ENCODE assay signal across 12 mouse cellular contexts in the genomic region with DNA sequence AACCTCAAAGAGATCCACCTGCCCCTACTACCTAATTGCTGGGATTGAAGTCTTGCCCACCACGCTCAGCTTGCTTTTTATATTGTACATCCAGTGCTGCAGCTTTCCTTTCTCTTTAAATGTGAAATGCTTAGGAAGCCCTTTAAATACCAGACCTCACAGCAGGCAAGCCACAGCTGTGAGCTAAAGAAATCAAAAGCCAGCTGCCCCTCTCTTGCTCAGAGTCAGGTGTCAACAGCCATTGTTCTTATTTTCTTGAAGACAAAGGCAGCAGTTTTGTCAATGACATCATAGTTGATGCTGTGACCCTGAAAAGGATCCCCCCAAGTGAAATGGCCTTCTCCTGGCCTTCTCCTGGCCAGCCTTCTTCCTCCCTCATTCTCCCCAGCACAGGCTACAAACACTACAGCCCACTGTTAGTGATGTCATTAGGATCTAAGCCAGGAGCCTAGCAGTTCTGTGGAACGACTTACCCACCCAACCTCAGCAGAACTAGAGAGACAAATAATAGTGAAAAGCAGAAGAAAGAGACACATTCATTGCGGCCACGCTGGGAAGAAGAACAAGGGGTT. TPM values are rescaled to one million over a fixed set of nuclear protein-coding genes. Genes with fewer than 3 reads are reported as not detected.
DNase-seq lines count a peak whose midpoint lies in the region; ATAC-seq and TF ChIP-seq lines count a peak whose summit lies in the region.
"Had no signal": no experiment of that assay in that cellular context is flagged by ENCODE, and none has a peak within 500 bp of the region (broad histone marks: within the 10 kb centered on the region; RNA-seq: fewer than 3 reads in every experiment).

No protein-coding gene starts in this region.

- H3K9ac ChIP-seq in forebrain, postnatal 0 days: no peak overlapping the region
- H3K9ac ChIP-seq in neural tube, embryonic 15.5 days (replicated peaks): no peak overlapping the region
- H3K9ac ChIP-seq: embryonic facial prominence, embryonic 15.5 days had no signal

- H3K4me1 ChIP-seq in forebrain, postnatal 0 days (ENCODE audit: insufficient read depth): peaks cover 28% of the 10 kb centered on the region
- H3K4me1 ChIP-seq in neural tube, embryonic 15.5 days: peaks cover 26% of the 10 kb centered on the region
- H3K4me1 ChIP-seq in cerebellum, adult 2 months (ENCODE audit: control insufficient read depth, insufficient read depth, low read length): 0 out of 2 replicates have a peak, but pooled peaks cover under 1% of the 10 kb centered on the region

- H3K27ac ChIP-seq in forebrain, postnatal 0 days (ENCODE audit: low read depth, low read length): 0 out of 2 replicates have a peak overlapping the region, but pooled peaks have one; percentile 40
- H3K27ac ChIP-seq in neural tube, embryonic 15.5 days (replicated peaks): peak overlapping the region; percentile 58
- H3K27ac ChIP-seq in cerebellum, adult 2 months (ENCODE audit: insufficient read depth, low read length): no peak overlapping the region
- H3K27ac ChIP-seq: embryonic facial prominence, embryonic 15.5 days had no signal

- TF ChIP-seq CTCF in forebrain, postnatal 0 days (IDR thresholded peaks at IDR 0.05; ENCODE audit: low read depth): no peak
- TF ChIP-seq CTCF in cerebellum, adult 2 months (IDR thresholded peaks at IDR 0.05; ENCODE audit: borderline replicate concordance, insufficient read depth, low read depth, low read length): no peak

- no peaks in the 10 kb centered on the region; the same call in 1 of the 2 replicates for H3K27me3 ChIP-seq in forebrain, postnatal 0 days (ENCODE audit: insufficient read depth, low read length)
- H3K27me3 ChIP-seq in neural tube, embryonic 15.5 days (replicated peaks): no peaks in the 10 kb centered on the region
- no peaks in the 10 kb centered on the region for H3K27me3 ChIP-seq in cerebellum, adult 2 months (ENCODE audit: control insufficient read depth, insufficient read depth, low read length)
- H3K27me3 ChIP-seq: embryonic facial prominence, embryonic 15.5 days had no signal

- H3K9me3 ChIP-seq in forebrain, postnatal 0 days (ENCODE audit: low read length): no peaks in the 10 kb centered on the region
- no peaks in the 10 kb centered on the region for H3K9me3 ChIP-seq in neural tube, embryonic 15.5 days (replicated peaks)
- H3K9me3 ChIP-seq: embryonic facial prominence, embryonic 15.5 days had no signal

- no peak overlapping the region for H3K4me2 ChIP-seq in forebrain, postnatal 0 days (ENCODE audit: low read depth)
- H3K4me2 ChIP-seq in neural tube, embryonic 15.5 days: no peak overlapping the region
- H3K4me2 ChIP-seq: embryonic facial prominence, embryonic 15.5 days had no signal

- H3K36me3 ChIP-seq in forebrain, postnatal 0 days (ENCODE audit: insufficient read depth): no peaks in the 10 kb centered on the region
- H3K36me3 ChIP-seq in neural tube, embryonic 15.5 days: no peaks in the 10 kb centered on the region
- H3K36me3 ChIP-seq: embryonic facial prominence, embryonic 15.5 days had no signal

- 24% methylated on average over 4 of the region's 4 CpGs for WGBS in forebrain, postnatal 0 days
- WGBS in neural tube, embryonic 15.5 days: 37% methylated on average over 4 of the region's 4 CpGs
- 77% methylated on average over 4 of the region's 4 CpGs for WGBS in cerebellum, adult 2 months

- TF ChIP-seq POLR2A in cerebellum, adult 2 months (IDR thresholded peaks at IDR 0.05; ENCODE audit: borderline replicate concordance, insufficient read depth, low read length): no peak

- H3K4me3 ChIP-seq in forebrain, postnatal 0 days (ENCODE audit: low read depth, low read length): no peak overlapping the region
- no peak overlapping the region for H3K4me3 ChIP-seq in neural tube, embryonic 15.5 days (replicated peaks)
- no peak overlapping the region for H3K4me3 ChIP-seq in cerebellum, adult 2 months (replicated peaks; ENCODE audit: insufficient read depth, low read depth, low read length)
- H3K4me3 ChIP-seq: embryonic facial prominence, embryonic 15.5 days had no signal

- no peak for ATAC-seq in forebrain, postnatal 0 days
- no peak for ATAC-seq in neural tube, embryonic 15.5 days (ENCODE audit: low FRiP score)

- peak; percentile 90 for DNase-seq in heart, adult 11 months
- DNase-seq in heart, adult 18-20 months: no peak
- peak; percentile 13 for DNase-seq in MN1 (ENCODE audit: low spot score)
- no peak for DNase-seq in forebrain, postnatal 0 days
- no peak for DNase-seq in cerebellum, adult 2 months
- no peak for DNase-seq in left cerebral cortex, adult 8-10 months (ENCODE audit: low spot score in 2 of 2)
- DNase-seq in lung, postnatal 10 days: no peak
- DNase-seq: kidney, postnatal 4 days; liver; right cerebral cortex, adult 18-20 months had no signal

RNA-seq across cellular contexts. Expression of a gene that starts 20.7 kb away (rescaled TPM):
- total RNA-seq in heart, adult 18-20 months (2021): 10 to 100 TPM; 26.7 to 29.9 TPM
- 6.2 and 6.9 TPM in 2 replicates for total RNA-seq in forebrain, postnatal 0 days (2014; rRNA removed)
- polyA plus RNA-seq in forebrain, postnatal 0 days (2015; fragmentation: Nextera tagmentation; extraction: Ambion mirVana): 10.0 and 11.5 TPM in 2 replicates
- polyA plus RNA-seq in neural tube, embryonic 15.5 days (2015; fragmentation: Nextera tagmentation; extraction: Ambion mirVana): 14.7 and 16.4 TPM in 2 replicates
- polyA plus RNA-seq in cerebellum, adult 2 months (2012; rRNA removed): 7.4 and 7.9 TPM in 2 replicates
- 10 to 100 TPM; 25.5 to 29.1 (median 26.6) TPM for total RNA-seq in left cerebral cortex, adult 8-10 months (2022)

Comparison
In these comparisons a context has a peak if more than half of its experiments do, and no peak if none do; other contexts are left out.
1. DNase-seq: peak in heart, adult 11 months (single experiment) and MN1 (single experiment); none in heart, adult 18-20 months (0 of 2), forebrain, postnatal 0 days (single experiment), cerebellum, adult 2 months (0 of 2), left cerebral cortex, adult 8-10 months (0 of 2) and lung, postnatal 10 days (single experiment).